Comparison of ENCODE assay signal across 12 mouse cellular contexts in genomic region chr2:125397796-125398195, GRCm38 (mm10).
"Had no signal": no experiment of that assay in that cellular context is flagged by ENCODE, and none has a peak within 500 bp of the region (broad histone marks: within the 10 kb centered on the region; RNA-seq: fewer than 3 reads in every experiment).

No protein-coding gene starts in this region.

- H3K4me2 ChIP-seq: intestine, embryonic 15.5 days; kidney, embryonic 15.5 days; limb, embryonic 15.5 days; liver, embryonic 12.5 days; lung, embryonic 15.5 days; neural tube, embryonic 15.5 days had no signal

- H3K4me3 ChIP-seq: intestine, embryonic 15.5 days; kidney, embryonic 15.5 days; limb, embryonic 15.5 days; liver, embryonic 12.5 days; lung, embryonic 15.5 days; myocyte; neural tube, embryonic 15.5 days had no signal

- H3K36me3 ChIP-seq: liver, embryonic 12.5 days had no signal

- ATAC-seq: intestine, embryonic 15.5 days; liver, embryonic 12.5 days had no signal

- H3K4me1 ChIP-seq: intestine, embryonic 15.5 days; kidney, embryonic 15.5 days; limb, embryonic 15.5 days; liver, embryonic 12.5 days; neural tube, embryonic 15.5 days had no signal

- DNase-seq: kidney, adult 18-20 months; kidney, postnatal 14 days; layer of hippocampus, postnatal 36 days; left cerebral cortex, postnatal 4 days; thymus, postnatal 4 days had no signal

- H3K9ac ChIP-seq: intestine, embryonic 15.5 days; kidney, embryonic 15.5 days; limb, embryonic 15.5 days; liver, embryonic 12.5 days; lung, embryonic 15.5 days; neural tube, embryonic 15.5 days had no signal

- H3K27me3 ChIP-seq: intestine, embryonic 15.5 days; kidney, embryonic 15.5 days; limb, embryonic 15.5 days; liver, embryonic 12.5 days; lung, embryonic 15.5 days; neural tube, embryonic 15.5 days had no signal

- H3K9me3 ChIP-seq: intestine, embryonic 15.5 days; kidney, embryonic 15.5 days; limb, embryonic 15.5 days; liver, embryonic 12.5 days; lung, embryonic 15.5 days; neural tube, embryonic 15.5 days had no signal

- H3K27ac ChIP-seq: intestine, embryonic 15.5 days; kidney, embryonic 15.5 days; limb, embryonic 15.5 days; liver, embryonic 12.5 days; lung, embryonic 15.5 days; neural tube, embryonic 15.5 days had no signal
